Mouse (Mus musculus) ES-E14 (cell line): ENCODE results near the gene Serpina5.

Experiments
- CHD2 ChIP-seq: IDR thresholded peaks from 2 replicates; pipeline ENCODE4 v1.6.1; 2014; ENCODE audit warnings: mild to moderate bottlenecking, low read depth, low read length, inconsistent platforms
- HCFC1 ChIP-seq: IDR thresholded peaks from 2 replicates; pipeline ENCODE4 v1.6.1; 2012; ENCODE audit warnings: low read length, inconsistent platforms, borderline replicate concordance; ENCODE audit not compliant: insufficient read depth
- ZC3H11A ChIP-seq: IDR thresholded peaks from 2 replicates; pipeline ENCODE4 v1.6.1; 2012; ENCODE audit warnings: low read depth, mild to moderate bottlenecking, inconsistent platforms, low read length, borderline replicate concordance
- ZNF384 ChIP-seq: IDR thresholded peaks from 2 replicates; pipeline ENCODE4 v1.6.1; 2012; ENCODE audit warnings: low read depth, low read length, inconsistent platforms

- TF ChIP-seq HCFC1 = no peak
- no peak for TF ChIP-seq ZNF384
- no peak for TF ChIP-seq CHD2
- TF ChIP-seq ZC3H11A = no peak
Observed at GRCm38 (mm10) chr12:104108507-104108906, 7.6 kb downstream of the Serpina5 start.
